Mouse (Mus musculus) E14TG2a.4 (cell line): ENCODE data around the gene Nat8f1.
"Not testable (repeated sequence)": the region's sequence is repeated elsewhere in the genome, so short reads cannot be mapped to it uniquely, and the experiment has no call there.

Source experiments
- H3K27me3 ChIP-seq: 2 replicates; pipeline ENCODE4 v1.6.1; 2014; ENCODE audit warnings: low read length, control low read depth; ENCODE audit not compliant: insufficient read depth
- H3K36me3 ChIP-seq: 2 replicates; pipeline ENCODE4 v1.6.1; 2014; ENCODE audit warnings: low read length, control low read depth; ENCODE audit not compliant: insufficient read depth
- H3K4me1 ChIP-seq: replicated peaks from 2 replicates; pipeline ENCODE4 v1.6.1; 2014; ENCODE audit warnings: low read depth, low read length, control low read depth
- H3K4me3 ChIP-seq: replicated peaks from 2 replicates; pipeline ENCODE4 v1.5.1; 2014; ENCODE audit warnings: mild to moderate bottlenecking, low read length
- H3K9me3 ChIP-seq: 2 replicates; pipeline ENCODE4 v1.6.1; 2014; ENCODE audit warnings: low read length, control low read depth
- CTCF ChIP-seq: conservative IDR thresholded peaks from 2 replicates; pipeline ENCODE4 v1.5.1; 2014; ENCODE audit warnings: low read length
- NANOG ChIP-seq: IDR thresholded peaks from 2 replicates; pipeline ENCODE4 v1.6.1; 2014; ENCODE audit warnings: borderline replicate concordance, low read length, mixed read lengths
- POU5F1 ChIP-seq: IDR thresholded peaks from 2 replicates; pipeline ENCODE4 v1.6.1; 2014; ENCODE audit warnings: low read length, borderline replicate concordance

The Nat8f1 gene

GRCm38 (mm10) chr6:85888961-85889360 is 26.5 kb downstream of the Nat8f1 start:
- TF ChIP-seq NANOG = no peak
- no peak for TF ChIP-seq CTCF
- no peak for TF ChIP-seq POU5F1
- no peaks in the 10 kb centered on the region for H3K27me3 ChIP-seq
- H3K36me3 ChIP-seq = peaks cover 7% of the 10 kb centered on the region; the same call in 1 of the 2 replicates
- no peak overlapping the region for H3K4me3 ChIP-seq
- peaks cover 89% of the 10 kb centered on the region for H3K9me3 ChIP-seq
- peaks cover 7% of the 10 kb centered on the region; the same call in 1 of the 2 replicates for H3K4me1 ChIP-seq

- peaks cover 7% of the 10 kb centered on the region; the same call in 1 of the 2 replicates for H3K4me1 ChIP-seq
- no peak overlapping the region for H3K4me3 ChIP-seq
- peaks cover 73% of the 10 kb centered on the region for H3K9me3 ChIP-seq
- TF ChIP-seq NANOG (no peak), CTCF (no peak), POU5F1 (no peak)
- H3K27me3 ChIP-seq = no peaks in the 10 kb centered on the region
- peaks cover 7% of the 10 kb centered on the region; the same call in 1 of the 2 replicates for H3K36me3 ChIP-seq
Observed at GRCm38 (mm10) chr6:85884311-85884710, 31.2 kb downstream of the Nat8f1 start.

GRCm38 (mm10) chr6:85883246-85883645 is 32.2 kb downstream of the Nat8f1 start:
- not testable (repeated sequence) for H3K4me3 ChIP-seq, H3K4me1 ChIP-seq, H3K36me3 ChIP-seq, H3K27me3 ChIP-seq
- peaks cover 74% of the 10 kb centered on the region for H3K9me3 ChIP-seq

GRCm38 (mm10) chr6:85869006-85869405 is 46.5 kb downstream of the Nat8f1 start, which contains the start of gene Nat8f2:
Nat8f2 (minus strand) TSS chr6:85869158.
- not testable (repeated sequence) for H3K4me1 ChIP-seq
- peaks cover 32% of the 10 kb centered on the region for H3K9me3 ChIP-seq

GRCm38 (mm10) chr6:85867726-85868690 is 47.5 kb downstream of the Nat8f1 start:
- Histone ChIP-seq H3K27me3 (no peaks in the 10 kb centered on the region), H3K9me3 (peaks cover 32% of the 10 kb centered on the region), H3K36me3 (no peaks in the 10 kb centered on the region), H3K4me1 (peaks cover 8% of the 10 kb centered on the region; the same call in 1 of the 2 replicates), H3K4me3 (no peak overlapping the region)
- no peak for TF ChIP-seq POU5F1
- TF ChIP-seq NANOG = no peak
- TF ChIP-seq CTCF = no peak

More at GRCm38 (mm10) chr6:85869006-85869405, 46.5 kb downstream of the Nat8f1 start, which contains the start of gene Nat8f2:
- not testable (repeated sequence) for H3K36me3 ChIP-seq, H3K27me3 ChIP-seq, H3K4me3 ChIP-seq

GRCm38 (mm10) chr6:85866995-85867394 is 48.5 kb downstream of the Nat8f1 start:
- H3K27me3 ChIP-seq, H3K4me3 ChIP-seq, H3K4me1 ChIP-seq, H3K36me3 ChIP-seq: not testable (repeated sequence)
- peaks cover 32% of the 10 kb centered on the region for H3K9me3 ChIP-seq

- not testable (repeated sequence) for H3K27me3 ChIP-seq, H3K4me1 ChIP-seq, H3K4me3 ChIP-seq, H3K36me3 ChIP-seq
- H3K9me3 ChIP-seq = peaks cover 32% of the 10 kb centered on the region
Observed at GRCm38 (mm10) chr6:85866166-85866565, 49.3 kb downstream of the Nat8f1 start.

- not testable (repeated sequence) for H3K4me1 ChIP-seq, H3K36me3 ChIP-seq, H3K4me3 ChIP-seq, H3K27me3 ChIP-seq
- H3K9me3 ChIP-seq = peaks cover 25% of the 10 kb centered on the region
Observed at GRCm38 (mm10) chr6:85864900-85865639, 50.4 kb downstream of the Nat8f1 start.

GRCm38 (mm10) chr6:85863840-85864239 is 51.6 kb downstream of the Nat8f1 start:
- Histone ChIP-seq H3K9me3 (peaks cover 13% of the 10 kb centered on the region), H3K36me3 (no peaks in the 10 kb centered on the region), H3K27me3 (0 out of 2 replicates have a peak, but pooled peaks cover 6% of the 10 kb centered on the region), H3K4me3 (no peak overlapping the region), H3K4me1 (peaks cover 8% of the 10 kb centered on the region; the same call in 1 of the 2 replicates)
- no peak for TF ChIP-seq CTCF
- TF ChIP-seq POU5F1 = no peak
- no peak for TF ChIP-seq NANOG
